Mouse (Mus musculus) WW6 (cell line): ENCODE results near the gene Cox8b.

Experiments used
- DNase-seq: peaks from one replicate; pipeline ENCODE4 v3.0.0-alpha.2; 2013; ENCODE audit warnings: low read depth, low spot score

Cox8b gene

GRCm38 (mm10) chr7:140860728-140861127, 39.5 kb downstream of the Cox8b start:
- no peak for DNase-seq

- DNase-seq, result no peak
Measured at GRCm38 (mm10) chr7:140859997-140860396, 40.2 kb downstream of the Cox8b start.

- DNase-seq, result no peak
Measured at GRCm38 (mm10) chr7:140858746-140859145, 41.5 kb downstream of the Cox8b start.

- no peak for DNase-seq
Measured at GRCm38 (mm10) chr7:140857550-140858505, 42.4 kb downstream of the Cox8b start, which contains the start of gene Bet1l. TSS of gene Bet1l (minus strand) at chr7:140857577.

- DNase-seq, result no peak
Measured at GRCm38 (mm10) chr7:140856785-140857549, 43.3 kb downstream of the Cox8b start, which contains the start of gene Ric8a. TSS of gene Ric8a (plus strand) at chr7:140856957.

GRCm38 (mm10) chr7:140855860-140856784, 44.1 kb downstream of the Cox8b start, which contains the start of gene Gm45785:
TSS of gene Gm45785 (minus strand) at chr7:140856331.
- DNase-seq, result peak; percentile 79

GRCm38 (mm10) chr7:140855181-140855580, 45.1 kb downstream of the Cox8b start:
- no peak for DNase-seq

GRCm38 (mm10) chr7:140854483-140854882, 45.8 kb downstream of the Cox8b start:
- no peak for DNase-seq

- no peak for DNase-seq
Measured at GRCm38 (mm10) chr7:140853386-140853785, 46.9 kb downstream of the Cox8b start.

- no peak for DNase-seq
Measured at GRCm38 (mm10) chr7:140851916-140852315, 48.3 kb downstream of the Cox8b start.
